Mouse (Mus musculus): ENCODE results near the gene Afdn.

DNA sequence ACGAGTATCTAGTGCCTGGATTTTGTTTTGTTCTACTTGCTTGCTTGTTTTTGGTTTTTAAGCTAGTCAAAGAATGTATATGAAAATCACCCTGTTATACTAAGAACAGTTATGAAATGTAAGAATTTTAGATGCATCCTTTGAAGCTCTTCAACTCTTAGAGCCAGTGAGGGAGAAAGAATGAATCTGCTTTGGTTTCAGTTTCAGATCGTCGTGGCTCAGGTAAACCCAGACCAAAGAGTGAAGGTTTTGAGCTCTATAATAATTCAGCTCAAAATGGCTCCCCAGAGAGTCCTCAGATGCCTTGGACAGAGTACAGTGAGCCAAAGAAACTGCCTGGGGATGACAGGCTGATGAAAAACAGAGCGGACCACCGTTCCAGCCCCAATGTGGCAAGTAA, 123.2 kb downstream of the Afdn start:
- TF ChIP-seq MAFK (IDR thresholded peaks at IDR 0.05; ENCODE audit: insufficient read depth, low read depth, low read length) (no peak), CHD2 (IDR thresholded peaks at IDR 0.05; ENCODE audit: low read depth, low read length) (no peak), ZC3H11A (IDR thresholded peaks at IDR 0.05; ENCODE audit: borderline replicate concordance, low read depth, low read length) (no peak), HCFC1 (IDR thresholded peaks at IDR 0.05; ENCODE audit: borderline replicate concordance, insufficient read depth, low read length) (no peak), ZNF384 (IDR thresholded peaks at IDR 0.05; ENCODE audit: low read depth, low read length) (no peak)

Measured in ES-E14 (cell line).